Mouse (Mus musculus) CD8-positive naive resting alpha-beta T cell, adult 57 days (primary cell): Measurements from ENCODE around the gene Pum2. TPM values are rescaled to one million over a fixed set of nuclear protein-coding genes. Genes with fewer than 3 reads are reported as not detected.

ENCODE experiments used
- total RNA-seq: library from RNA; stranded (reverse); gene quantifications from one replicate; pipeline ENCODE4 v1.2.4, GENCODE M21; 2023

Gene Pum2
- total RNA-seq: 227 TPM

GRCm38 (mm10) chr12:8673974-8674306 lies at the start of gene Pum2:
Gene Pum2 (plus strand): TSS chr12:8674134.

GRCm38 (mm10) chr12:8770946-8771843 lies 97.3 kb downstream of the Pum2 start, which contains the start of gene Sdc1:
Gene Sdc1 (plus strand): TSS chr12:8771323.

Other genes starting within 250 kb of the Pum2 start
- 146 TPM for gene Rhob, start 174.1 kb upstream of the Pum2 start, total RNA-seq
- not detected for gene Slc7a15, start 75.1 kb upstream of the Pum2 start, total RNA-seq
- gene Sdc1, start 97.2 kb downstream of the Pum2 start, total RNA-seq: 1.0 TPM
- gene Laptm4a, start 247.5 kb downstream of the Pum2 start, total RNA-seq: 76.5 TPM